Mouse (Mus musculus): Measurements from ENCODE around the gene Phf12. TPM values are rescaled to one million over a fixed set of nuclear protein-coding genes. Genes with fewer than 3 reads are reported as not detected.
"Not testable (repeated sequence)": the region's sequence is repeated elsewhere in the genome, so short reads cannot be mapped to it uniquely, and the experiment has no call there.

Gene Phf12
- polyA plus RNA-seq, 1 experiment from 2014 or later: 22.7 TPM

DNA sequence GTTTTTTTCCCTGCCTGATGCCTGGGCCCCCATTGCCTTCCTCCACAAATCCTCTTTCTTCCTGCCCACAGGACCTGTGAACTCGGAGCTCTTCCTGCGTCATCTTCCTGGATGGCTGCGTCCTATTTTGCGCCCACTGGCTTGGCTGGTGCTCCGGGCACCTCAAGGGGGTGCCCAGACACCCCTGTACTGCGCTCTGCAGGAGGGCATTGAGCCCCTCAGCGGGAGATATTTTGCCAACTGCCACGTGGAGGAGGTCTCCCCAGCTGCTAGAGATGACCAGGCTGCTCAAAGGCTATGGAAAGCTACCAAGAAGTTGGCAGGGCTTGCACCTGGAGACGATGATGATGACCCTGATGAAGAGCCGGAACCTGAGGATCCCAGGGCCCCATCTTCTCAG is 54.2 kb downstream of the Phf12 start:
- no peak overlapping the region for H3K27ac ChIP-seq
- WGBS: 84% methylated on average over 10 of the region's 10 CpGs
- H3K4me1 ChIP-seq: peaks cover 47% of the 10 kb centered on the region
- H3K4me2 ChIP-seq: no peak overlapping the region
- H3K9ac ChIP-seq: 0 out of 2 replicates have a peak overlapping the region, but pooled peaks have one; percentile 11
- H3K4me3 ChIP-seq: no peak overlapping the region
- H3K27me3 ChIP-seq: no peaks in the 10 kb centered on the region
- H3K9me3 ChIP-seq: no peaks in the 10 kb centered on the region
- peaks cover 26% of the 10 kb centered on the region for H3K36me3 ChIP-seq
- ATAC-seq (ENCODE audit: insufficient number of reproducible peaks, insufficient read depth, low FRiP score, low TSS enrichment, low read depth): no peak

DNA sequence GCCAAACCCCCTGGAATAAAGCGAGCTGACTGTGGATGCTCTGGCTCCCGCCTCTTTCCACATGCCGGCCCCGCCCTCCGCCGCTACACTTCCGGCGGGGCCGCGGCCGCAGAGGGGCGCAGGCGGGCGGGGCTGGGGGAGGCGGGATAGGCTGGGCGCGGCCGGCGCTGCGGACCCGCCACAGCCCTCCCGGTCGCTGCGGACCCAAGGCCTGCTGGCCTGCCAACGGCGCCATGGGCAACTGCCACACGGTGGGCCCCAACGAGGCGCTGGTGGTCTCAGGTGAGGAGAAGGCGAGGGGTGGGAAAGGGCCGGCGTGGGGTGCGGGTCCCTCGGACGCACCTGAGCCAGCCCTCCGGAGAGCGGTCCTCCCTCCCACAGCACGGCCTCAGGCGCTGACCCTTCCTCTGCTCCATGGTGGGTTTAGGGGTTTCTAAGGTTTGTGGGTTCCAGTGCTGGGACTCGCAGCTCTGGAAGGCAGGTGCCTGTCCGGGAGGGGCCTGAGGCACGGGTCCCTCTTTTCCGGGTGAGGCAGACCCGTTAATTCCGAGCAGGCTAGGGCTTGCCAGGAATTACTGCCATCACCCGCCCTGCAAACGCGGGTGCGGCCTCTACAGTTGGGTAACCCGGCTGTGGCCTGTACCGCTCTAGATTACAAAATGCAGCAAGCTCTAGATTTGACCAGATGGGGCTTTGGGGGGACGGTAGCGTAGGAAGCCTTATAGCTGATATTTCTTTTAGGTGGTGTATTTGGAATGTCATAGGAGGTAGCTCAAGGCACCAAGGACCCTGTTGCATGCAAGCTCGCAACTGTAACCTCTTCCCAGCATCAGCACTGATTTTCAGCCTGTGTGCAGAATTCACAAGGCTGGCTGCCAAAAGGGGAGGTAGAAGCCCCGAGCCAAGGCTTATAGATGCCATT is 55.5 kb downstream of the Phf12 start, which contains the start of gene Flot2:
Flot2 (plus strand) TSS at position 101 of the 922 bp plus-strand sequence.
- peak within 1 kb of the TSS; percentile 65 for H3K27ac ChIP-seq
- H3K9me3 ChIP-seq: no peaks in the 10 kb centered on the region
- H3K36me3 ChIP-seq: peaks cover 36% of the 10 kb centered on the region
- peak within 1 kb of the TSS; percentile 81 for H3K4me3 ChIP-seq
- H3K9ac ChIP-seq: peak within 1 kb of the TSS; percentile 86
- ATAC-seq (ENCODE audit: insufficient number of reproducible peaks, insufficient read depth, low FRiP score, low TSS enrichment, low read depth): peak; percentile 78
- H3K4me2 ChIP-seq: peak within 1 kb of the TSS; percentile 74
- H3K4me1 ChIP-seq: peaks cover 39% of the 10 kb centered on the region
- no peaks in the 10 kb centered on the region for H3K27me3 ChIP-seq
- 2% methylated on average over 55 of the region's 55 CpGs for WGBS

DNA sequence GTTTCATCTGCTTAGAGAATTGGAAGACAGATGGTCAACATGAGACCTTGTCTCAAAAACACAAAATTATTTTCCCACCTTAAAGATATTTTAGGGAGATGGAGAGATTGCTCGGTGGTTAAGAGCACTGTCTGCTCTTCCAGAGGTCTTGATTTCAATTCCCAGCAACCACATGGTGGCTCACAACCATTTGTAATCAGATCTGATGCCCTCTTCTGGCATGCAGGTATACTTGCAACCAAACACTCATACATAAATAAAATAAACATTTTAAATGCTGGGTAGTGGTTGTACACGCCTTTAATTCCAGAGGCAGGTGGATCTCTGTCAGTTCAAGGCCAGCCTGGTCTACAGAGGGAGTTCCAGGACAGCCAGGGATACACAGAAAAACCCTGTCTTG is 58.3 kb downstream of the Phf12 start:
- no peak for ATAC-seq (ENCODE audit: insufficient number of reproducible peaks, insufficient read depth, low FRiP score, low TSS enrichment, low read depth)
- H3K4me2 ChIP-seq: no peak overlapping the region
- H3K4me1 ChIP-seq: peaks cover 32% of the 10 kb centered on the region
- H3K27me3 ChIP-seq: no peaks in the 10 kb centered on the region
- no peaks in the 10 kb centered on the region for H3K9me3 ChIP-seq
- WGBS: 56% methylated on average over 2 of the region's 2 CpGs
- H3K4me3 ChIP-seq: no peak overlapping the region
- no peak overlapping the region for H3K27ac ChIP-seq
- no peak overlapping the region for H3K9ac ChIP-seq
- H3K36me3 ChIP-seq: peaks cover 23% of the 10 kb centered on the region

DNA sequence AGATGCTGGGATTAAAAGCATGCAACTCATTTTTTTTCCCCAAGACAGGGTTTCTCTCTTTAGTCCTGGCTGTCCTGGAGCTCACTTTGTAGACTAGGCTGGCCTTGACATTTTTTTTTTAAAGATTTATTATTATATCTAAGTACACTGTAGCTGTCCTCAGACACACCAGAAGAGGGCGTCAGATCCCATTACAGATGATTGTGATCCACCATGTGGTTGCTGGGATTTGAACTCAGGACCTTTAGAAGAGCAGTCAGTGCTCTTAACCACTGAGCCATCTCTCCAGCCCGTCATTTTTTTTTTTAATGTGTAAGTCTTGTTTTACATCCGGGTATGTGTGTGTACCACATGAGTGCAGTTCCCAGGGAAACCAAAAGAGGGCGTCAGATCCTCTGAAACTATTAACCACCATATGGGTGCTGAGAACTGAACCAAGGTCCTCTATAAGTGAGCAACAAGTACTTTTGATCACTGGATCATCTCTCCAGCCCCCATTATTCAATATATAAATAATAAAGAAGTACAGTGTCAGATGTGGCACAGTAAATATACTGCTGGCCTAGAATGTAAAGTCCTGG is 59.8 kb downstream of the Phf12 start:
- H3K4me3 ChIP-seq; H3K27me3 ChIP-seq; H3K27ac ChIP-seq; H3K4me2 ChIP-seq; ATAC-seq (ENCODE audit: insufficient number of reproducible peaks, insufficient read depth, low FRiP score, low TSS enrichment, low read depth); H3K9me3 ChIP-seq; H3K9ac ChIP-seq: not testable (repeated sequence)
- H3K4me1 ChIP-seq: peaks cover 25% of the 10 kb centered on the region
- H3K36me3 ChIP-seq: peaks cover 25% of the 10 kb centered on the region
- 92% methylated on average over 4 of the region's 4 CpGs for WGBS

DNA sequence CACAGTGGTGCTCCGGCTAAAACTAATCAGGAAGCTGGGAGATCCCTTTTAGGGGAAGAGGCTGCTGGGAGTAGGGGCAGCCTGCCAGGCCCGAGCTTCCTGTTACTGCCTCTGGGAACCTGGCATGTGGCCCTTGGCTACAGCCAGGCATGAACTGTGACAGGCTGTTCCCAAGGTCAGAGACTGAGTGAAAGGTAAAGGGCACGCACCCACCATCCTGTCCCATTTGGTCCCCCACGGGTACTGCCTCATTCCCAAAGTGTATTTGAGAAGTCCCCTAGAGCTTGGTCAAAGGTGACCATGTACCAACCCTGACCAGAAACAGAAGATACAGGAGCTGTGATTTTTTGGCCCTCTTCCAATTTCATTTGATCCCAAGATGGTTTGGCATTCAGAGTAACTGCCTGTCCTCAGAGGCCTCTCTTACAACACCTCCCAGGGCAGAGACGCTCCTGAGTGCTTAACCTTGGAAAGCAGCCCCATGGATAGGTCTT is 62.3 kb downstream of the Phf12 start:
- WGBS: 75% methylated on average over 5 of the region's 5 CpGs
- Histone ChIP-seq H3K27ac (0 out of 2 replicates have a peak overlapping the region, but pooled peaks have one; percentile 7), H3K36me3 (peaks cover 25% of the 10 kb centered on the region), H3K4me3 (no peak overlapping the region), H3K9ac (no peak overlapping the region), H3K9me3 (no peaks in the 10 kb centered on the region), H3K27me3 (no peaks in the 10 kb centered on the region), H3K4me2 (no peak overlapping the region), H3K4me1 (peaks cover 6% of the 10 kb centered on the region)
- no peak for ATAC-seq (ENCODE audit: insufficient number of reproducible peaks, insufficient read depth, low FRiP score, low TSS enrichment, low read depth)

DNA sequence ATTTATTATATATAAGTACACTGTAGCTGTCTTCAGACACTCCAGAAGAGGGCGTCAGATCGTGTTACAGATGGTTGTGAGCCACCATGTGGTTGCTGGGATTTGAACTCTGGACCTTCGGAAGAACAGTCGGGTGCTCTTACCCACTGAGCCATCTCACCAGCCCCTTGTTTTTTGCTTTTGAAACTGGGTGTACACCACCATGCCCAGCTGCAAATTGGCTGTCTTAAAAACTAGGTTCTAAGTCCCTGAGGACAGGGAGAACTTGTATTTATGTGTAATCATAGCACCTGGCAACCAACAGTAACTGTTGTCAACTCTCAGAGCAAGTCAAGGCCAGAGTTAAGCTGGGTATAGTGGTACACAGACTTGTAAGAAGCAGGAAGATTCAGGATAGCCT is 66.1 kb downstream of the Phf12 start:
- WGBS: 96% methylated on average over 4 of the region's 4 CpGs
- H3K9ac ChIP-seq; H3K4me3 ChIP-seq; ATAC-seq (ENCODE audit: insufficient number of reproducible peaks, insufficient read depth, low FRiP score, low TSS enrichment, low read depth); H3K27me3 ChIP-seq; H3K4me2 ChIP-seq; H3K27ac ChIP-seq; H3K4me1 ChIP-seq; H3K9me3 ChIP-seq: not testable (repeated sequence)
- H3K36me3 ChIP-seq: peaks cover 31% of the 10 kb centered on the region

DNA sequence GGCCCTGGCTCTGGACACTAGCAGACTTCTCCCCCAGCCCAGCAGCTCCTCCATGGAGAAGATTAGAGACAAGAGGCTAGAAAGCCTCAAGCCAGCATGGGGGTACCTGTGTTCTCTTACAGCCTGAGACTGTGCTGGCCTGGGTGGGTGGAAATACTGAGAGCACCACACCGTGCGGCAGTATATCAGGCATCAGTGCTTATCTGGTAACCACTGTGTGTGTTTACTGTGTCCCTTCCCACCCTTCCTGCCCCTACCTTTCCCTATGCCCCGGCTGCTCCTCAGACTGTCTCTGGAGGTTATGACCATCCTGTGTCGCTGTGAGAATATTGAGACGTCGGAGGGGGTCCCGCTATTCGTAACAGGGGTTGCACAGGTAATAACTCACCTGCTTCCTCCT is 70.5 kb downstream of the Phf12 start:
- no peak overlapping the region for H3K9ac ChIP-seq
- H3K36me3 ChIP-seq: peaks cover 69% of the 10 kb centered on the region
- no peaks in the 10 kb centered on the region for H3K4me1 ChIP-seq
- WGBS: 90% methylated on average over 8 of the region's 8 CpGs
- no peaks in the 10 kb centered on the region for H3K27me3 ChIP-seq
- H3K4me3 ChIP-seq: no peak overlapping the region
- H3K4me2 ChIP-seq: no peak overlapping the region
- no peaks in the 10 kb centered on the region for H3K9me3 ChIP-seq
- ATAC-seq (ENCODE audit: insufficient number of reproducible peaks, insufficient read depth, low FRiP score, low TSS enrichment, low read depth): no peak
- H3K27ac ChIP-seq: no peak overlapping the region

DNA sequence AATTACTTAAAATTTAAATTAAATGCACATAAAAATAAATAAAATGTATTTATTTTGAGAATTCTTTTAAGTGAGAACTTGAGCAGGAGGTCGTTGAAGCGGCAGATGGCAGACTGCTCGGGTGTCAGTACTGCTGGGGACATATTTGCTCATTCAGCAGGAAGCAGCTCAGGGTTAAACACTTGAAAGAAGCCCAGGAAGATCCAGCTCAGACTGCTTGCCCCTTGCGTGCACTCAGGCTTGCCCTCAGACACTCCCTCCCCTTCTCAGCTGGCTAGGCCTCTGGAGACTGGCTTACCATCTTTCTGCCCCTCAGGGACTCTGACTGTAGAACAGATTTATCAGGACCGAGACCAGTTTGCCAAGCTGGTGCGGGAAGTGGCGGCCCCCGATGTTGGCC is 74.4 kb downstream of the Phf12 start:
- no peaks in the 10 kb centered on the region for H3K27me3 ChIP-seq
- H3K9ac ChIP-seq: no peak overlapping the region
- ATAC-seq (ENCODE audit: insufficient number of reproducible peaks, insufficient read depth, low FRiP score, low TSS enrichment, low read depth): no peak
- no peaks in the 10 kb centered on the region for H3K9me3 ChIP-seq
- H3K4me2 ChIP-seq: no peak overlapping the region
- H3K27ac ChIP-seq: no peak overlapping the region
- H3K4me1 ChIP-seq: no peaks in the 10 kb centered on the region
- WGBS: 85% methylated on average over 8 of the region's 8 CpGs
- H3K4me3 ChIP-seq: no peak overlapping the region
- H3K36me3 ChIP-seq: peaks cover 67% of the 10 kb centered on the region

DNA sequence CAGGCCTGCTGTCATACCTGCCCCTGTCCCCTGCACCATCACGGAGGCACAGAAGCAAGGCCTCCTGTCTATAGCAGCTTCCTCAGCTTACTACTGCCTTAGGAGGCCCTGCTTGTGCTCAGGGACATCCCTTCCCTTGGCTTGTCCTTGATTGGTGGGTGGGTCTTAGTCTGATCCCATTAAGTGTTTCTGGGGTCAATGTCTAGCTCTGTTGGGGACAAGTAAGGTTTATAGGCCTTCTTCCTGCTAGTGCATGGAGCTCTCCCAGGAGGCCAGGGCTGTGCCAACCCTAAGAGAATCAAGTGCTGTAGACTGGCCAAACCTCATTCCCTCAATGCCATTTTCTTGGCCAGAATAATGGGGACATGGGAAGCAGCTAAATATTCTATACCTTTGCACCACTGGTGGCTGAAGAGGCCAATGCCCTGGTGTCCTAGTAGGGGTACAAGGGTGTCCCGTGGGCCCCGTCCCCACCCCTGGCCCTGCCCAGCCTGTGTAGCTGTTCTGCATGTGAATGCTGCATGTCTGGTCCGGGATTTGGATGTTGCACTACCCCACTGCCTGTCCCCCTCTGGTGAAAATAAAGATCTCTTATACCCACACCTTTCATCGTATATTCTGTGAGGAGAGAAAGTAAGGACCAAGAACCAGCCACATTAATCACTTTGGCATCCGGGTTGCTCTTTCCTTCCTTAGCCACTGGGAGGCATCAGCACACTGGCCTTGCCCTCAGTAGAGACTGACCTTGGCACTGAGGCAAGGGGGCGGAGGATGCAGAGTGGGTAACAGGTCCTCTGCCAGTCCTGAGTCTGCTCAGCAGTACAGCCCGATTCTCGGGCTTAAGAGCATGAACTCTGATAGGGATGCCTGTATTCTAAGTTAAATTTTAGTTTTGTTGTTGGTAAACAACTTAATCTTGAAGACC is 77.5 kb downstream of the Phf12 start:
- Histone ChIP-seq H3K9me3 (no peaks in the 10 kb centered on the region), H3K27ac (no peak overlapping the region), H3K4me1 (no peaks in the 10 kb centered on the region), H3K9ac (no peak overlapping the region), H3K36me3 (peaks cover 45% of the 10 kb centered on the region), H3K4me2 (no peak overlapping the region), H3K4me3 (no peak overlapping the region), H3K27me3 (no peaks in the 10 kb centered on the region)
- ATAC-seq (ENCODE audit: insufficient number of reproducible peaks, insufficient read depth, low FRiP score, low TSS enrichment, low read depth): no peak; the same call in 1 of the 2 replicates
- 59% methylated on average over 9 of the region's 9 CpGs for WGBS

DNA sequence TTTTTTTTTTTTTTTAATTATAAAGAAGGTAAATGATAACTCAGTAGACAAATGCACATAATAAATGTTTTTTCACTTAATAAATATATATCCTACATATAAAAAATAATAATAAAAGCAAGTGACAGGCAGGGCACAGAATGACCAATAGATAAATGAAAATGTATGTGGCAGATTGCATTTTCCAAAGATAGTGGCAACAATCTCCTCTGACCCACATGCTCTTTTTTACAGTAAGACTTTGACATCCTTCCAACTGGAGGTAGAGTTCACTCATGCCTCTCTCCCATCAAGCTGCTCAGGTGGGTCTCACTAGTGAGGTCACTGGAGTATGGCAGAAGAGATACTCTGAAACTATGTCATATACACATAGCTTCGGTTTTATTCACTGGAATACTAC is 80.0 kb downstream of the Phf12 start:
- Histone ChIP-seq H3K9me3 (no peaks in the 10 kb centered on the region), H3K4me1 (no peaks in the 10 kb centered on the region), H3K4me2 (no peak overlapping the region), H3K36me3 (peaks cover 25% of the 10 kb centered on the region), H3K27me3 (no peaks in the 10 kb centered on the region), H3K4me3 (no peak overlapping the region), H3K9ac (no peak overlapping the region), H3K27ac (no peak overlapping the region)
- no peak for ATAC-seq (ENCODE audit: insufficient number of reproducible peaks, insufficient read depth, low FRiP score, low TSS enrichment, low read depth)
- WGBS: 89% methylated on average over 1 of the region's 1 CpGs

DNA sequence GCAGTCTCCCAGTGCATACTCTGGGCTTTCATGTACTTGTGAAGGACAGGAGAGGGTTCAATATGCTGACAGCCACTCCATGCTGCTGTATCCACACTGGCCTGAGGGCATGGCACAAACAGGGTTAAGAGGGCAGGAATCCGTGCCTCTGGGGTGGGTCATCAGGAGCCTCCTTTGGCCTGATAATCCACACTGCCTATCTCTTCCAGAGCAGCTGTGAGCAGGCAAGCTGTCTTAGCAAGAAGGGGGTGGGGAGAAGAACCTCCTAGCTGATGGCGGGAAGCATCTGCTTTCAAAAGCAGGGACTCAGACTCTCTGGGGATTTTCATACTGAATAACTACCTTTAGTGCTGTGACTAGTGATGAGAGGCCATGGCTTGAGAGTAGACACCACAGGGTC is 83.4 kb downstream of the Phf12 start:
- Histone ChIP-seq H3K27me3 (no peaks in the 10 kb centered on the region), H3K36me3 (no peaks in the 10 kb centered on the region), H3K4me2 (no peak overlapping the region), H3K9me3 (no peaks in the 10 kb centered on the region), H3K27ac (no peak overlapping the region), H3K4me1 (no peaks in the 10 kb centered on the region), H3K4me3 (no peak overlapping the region), H3K9ac (no peak overlapping the region)
- 56% methylated on average over 2 of the region's 2 CpGs for WGBS
- no peak for ATAC-seq (ENCODE audit: insufficient number of reproducible peaks, insufficient read depth, low FRiP score, low TSS enrichment, low read depth)

Data from embryonic facial prominence, embryonic 13.5 days (tissue).